Mouse (Mus musculus) forebrain, postnatal 0 days (tissue): Measurements from ENCODE around the gene Olfr1380. TPM values are rescaled to one million over a fixed set of nuclear protein-coding genes. Genes with fewer than 3 reads are reported as not detected.
"Not testable (repeated sequence)": the region's sequence is repeated elsewhere in the genome, so short reads cannot be mapped to it uniquely, and the experiment has no call there.

Experiments
- ATAC-seq: fragments of 200-750 bp; cut with Nextera tagmentation; 2 replicates; pipeline ENCODE4 v1.8.0; 2017; ENCODE audit warnings: mild to moderate bottlenecking, moderate library complexity
- DNase-seq: peaks from one replicate; pipeline ENCODE4 v3.0.0-alpha.2; 2015
- H3K27ac ChIP-seq: fragments of 300-500 bp; sonication (generic); 2 replicates; pipeline ENCODE4 v1.5.1; 2014; ENCODE audit warnings: low read depth, mild to moderate bottlenecking, antibody characterized with exemption, low read length, moderate library complexity, mixed read lengths
- H3K27me3 ChIP-seq: fragments of 300-500 bp; sonication (generic); 2 replicates; pipeline ENCODE4 v1.6.1; 2014; ENCODE audit warnings: mild to moderate bottlenecking, low read length, mixed read lengths; ENCODE audit not compliant: insufficient read depth
- H3K36me3 ChIP-seq: fragments of 300-500 bp; sonication (generic); 2 replicates; pipeline ENCODE4 v1.6.1; 2014; ENCODE audit warnings: mild to moderate bottlenecking, moderate library complexity; ENCODE audit not compliant: insufficient read depth
- H3K4me1 ChIP-seq: fragments of 300-500 bp; sonication (generic); 2 replicates; pipeline ENCODE4 v1.6.1; 2014; ENCODE audit warnings: antibody characterized with exemption; ENCODE audit not compliant: insufficient read depth
- H3K4me2 ChIP-seq: fragments of 300-500 bp; sonication (generic); 2 replicates; pipeline ENCODE4 v1.6.1; 2014; ENCODE audit warnings: low read depth, mild to moderate bottlenecking, moderate library complexity
- H3K4me3 ChIP-seq: fragments of 300-500 bp; sonication (generic); 2 replicates; pipeline ENCODE4 v1.5.1; 2014; ENCODE audit warnings: low read depth, low read length, mixed read lengths
- H3K9ac ChIP-seq: fragments of 300-500 bp; sonication (generic); 2 replicates; pipeline ENCODE4 v1.6.1; 2014; ENCODE audit warnings: mild to moderate bottlenecking
- H3K9me3 ChIP-seq: fragments of 300-500 bp; sonication (generic); 2 replicates; pipeline ENCODE4 v1.6.1; 2016; ENCODE audit warnings: low read length
- CTCF ChIP-seq: sonication (generic); IDR thresholded peaks from 2 replicates; pipeline ENCODE4 v1.5.1; 2016; ENCODE audit warnings: antibody characterized with exemption, control low read depth, low read depth
- WGBS: fragments of 180-500 bp; shearing (Covaris S2); extraction: QIAGEN DNeasy Blood & Tissue Kit; methylation state at CpG from one replicate; pipeline ENCODE4 v1.1.7; 2014; 5-methylcytosine and 5-hydroxymethylcytosine counted together
- polyA plus RNA-seq: library from polyadenylated mRNA; unstranded; fragments of >200 nt; fragmentation: Nextera tagmentation; extraction: Ambion mirVana; gene quantifications from 2 replicates; pipeline ENCODE4 v1.2.1, GENCODE M21; 2015
- total RNA-seq: library from RNA; depleted of rRNA; stranded (reverse); fragments of >200 nt; gene quantifications from 2 replicates; pipeline ENCODE4 v1.2.3, GENCODE M21; 2014; rRNA removed

The Olfr1380 gene
- not detected in 2 replicates for total RNA-seq
- not detected in 2 replicates for polyA plus RNA-seq

- not testable (repeated sequence) for ATAC-seq, H3K36me3 ChIP-seq, H3K27ac ChIP-seq, H3K4me2 ChIP-seq, DNase-seq, H3K4me1 ChIP-seq, H3K4me3 ChIP-seq, H3K27me3 ChIP-seq, H3K9ac ChIP-seq, H3K9me3 ChIP-seq
- WGBS, result 62% methylated on average over 5 of the region's 5 CpGs
Measured at GRCm38 (mm10) chr11:49556578-49556977, at the start of gene Olfr1380. Gene Olfr1380, plus strand, starts transcription at chr11:49556878.

- no peaks in the 10 kb centered on the region for H3K36me3 ChIP-seq
- H3K4me1 ChIP-seq, result no peaks in the 10 kb centered on the region
- ATAC-seq (no peak), DNase-seq (no peak)
- H3K9ac ChIP-seq, result no peak overlapping the region
- H3K27ac ChIP-seq, result no peak overlapping the region
- 74% methylated on average over 5 of the region's 5 CpGs for WGBS
- H3K9me3 ChIP-seq, result no peaks in the 10 kb centered on the region
- H3K27me3 ChIP-seq, result no peaks in the 10 kb centered on the region
- TF ChIP-seq CTCF, result no peak
- H3K4me3 ChIP-seq, result no peak overlapping the region
- no peak overlapping the region for H3K4me2 ChIP-seq
Measured at GRCm38 (mm10) chr11:49518086-49518485, 38.6 kb upstream of the Olfr1380 start.

GRCm38 (mm10) chr11:49519348-49519747 lies 37.3 kb upstream of the Olfr1380 start, which contains the start of gene Olfr1383:
Gene Olfr1383, plus strand, starts transcription at chr11:49519648.
- Histone ChIP-seq H3K9ac (no peak within 1 kb of the TSS), H3K27me3 (no peaks in the 10 kb centered on the region), H3K4me3 (no peak within 1 kb of the TSS), H3K4me1 (no peaks in the 10 kb centered on the region), H3K36me3 (no peaks in the 10 kb centered on the region), H3K9me3 (no peaks in the 10 kb centered on the region), H3K4me2 (no peak within 1 kb of the TSS), H3K27ac (no peak within 1 kb of the TSS)
- ATAC-seq (no peak), DNase-seq (no peak)
- TF ChIP-seq CTCF, result no peak

DNA sequence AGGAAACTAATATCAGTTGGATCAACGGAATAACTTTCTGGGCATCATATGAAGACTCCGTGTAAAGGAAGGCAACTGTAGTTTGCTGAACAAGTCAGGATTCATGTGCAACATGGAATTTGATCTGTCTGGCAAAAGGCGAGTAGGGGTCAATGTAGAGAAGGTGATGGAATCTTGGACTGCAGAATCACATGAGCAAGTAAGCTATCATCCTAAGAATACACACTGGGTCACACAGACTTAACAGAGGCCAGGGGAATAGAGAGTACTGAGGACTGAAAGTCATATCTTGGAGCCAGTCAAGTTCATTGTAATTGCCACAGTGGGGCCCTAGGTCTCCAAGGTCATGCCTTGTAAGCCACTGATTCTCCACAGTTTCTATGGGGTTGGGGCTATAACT lies 28.7 kb upstream of the Olfr1380 start, which contains the start of gene Olfr1382:
Olfr1382 (plus strand) TSS at position 301 of the 400 bp plus-strand sequence.
- Histone ChIP-seq H3K4me2 (no peak within 1 kb of the TSS), H3K4me3 (no peak within 1 kb of the TSS), H3K36me3 (no peaks in the 10 kb centered on the region), H3K27ac (no peak within 1 kb of the TSS), H3K9me3 (no peaks in the 10 kb centered on the region), H3K27me3 (no peaks in the 10 kb centered on the region), H3K9ac (no peak within 1 kb of the TSS), H3K4me1 (no peaks in the 10 kb centered on the region)
- ATAC-seq (no peak), DNase-seq (no peak)
- TF ChIP-seq CTCF, result no peak
- 88% methylated on average over 3 of the region's 3 CpGs for WGBS

DNA sequence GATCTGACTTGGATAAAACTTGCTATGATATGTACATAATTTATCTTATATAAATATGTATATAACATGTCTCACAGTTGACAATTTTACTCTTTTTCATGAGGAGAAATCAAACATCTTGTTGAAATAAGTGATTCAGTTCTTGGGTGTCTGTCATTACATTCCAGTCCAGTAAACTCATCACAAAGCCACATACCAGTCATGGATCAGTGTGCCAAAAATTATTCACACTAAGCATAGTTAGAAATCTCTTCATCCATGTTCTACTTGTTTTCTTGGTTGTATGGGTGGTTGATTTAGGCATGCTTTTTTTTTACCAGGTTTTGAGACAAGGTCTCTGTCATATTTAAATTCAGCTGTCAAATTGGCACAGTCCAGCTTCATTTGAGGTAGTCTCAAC lies 23.9 kb upstream of the Olfr1380 start:
- H3K4me3 ChIP-seq, result no peak overlapping the region
- TF ChIP-seq CTCF, result no peak
- H3K4me1 ChIP-seq, result no peaks in the 10 kb centered on the region
- H3K36me3 ChIP-seq, result no peaks in the 10 kb centered on the region
- no peak for ATAC-seq
- no peak overlapping the region for H3K9ac ChIP-seq
- no peaks in the 10 kb centered on the region for H3K27me3 ChIP-seq
- H3K9me3 ChIP-seq, result no peaks in the 10 kb centered on the region
- H3K4me2 ChIP-seq, result no peak overlapping the region
- H3K27ac ChIP-seq, result no peak overlapping the region
- no peak for DNase-seq

DNA sequence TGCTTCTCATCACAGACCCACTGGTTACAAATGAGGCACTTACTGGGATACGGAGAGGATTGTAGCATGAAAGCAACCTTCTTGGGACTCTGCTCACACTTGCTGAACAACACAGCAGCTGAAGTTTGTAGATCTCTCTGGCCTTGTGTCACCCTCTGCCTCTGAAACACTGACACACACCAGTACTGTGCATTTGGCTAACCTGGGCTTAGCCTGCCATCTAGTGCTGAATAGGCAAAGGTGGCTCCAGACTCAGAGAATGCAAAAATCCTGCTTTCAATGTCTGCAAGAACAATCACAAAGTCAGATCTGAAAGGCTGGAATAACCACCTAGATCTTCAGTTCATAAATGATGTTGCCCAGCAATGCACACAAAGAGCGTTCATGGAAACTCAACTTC lies 20.0 kb upstream of the Olfr1380 start:
- peak; percentile 65 for TF ChIP-seq CTCF
- not testable (repeated sequence) for H3K36me3 ChIP-seq, H3K9me3 ChIP-seq, H3K4me1 ChIP-seq, H3K9ac ChIP-seq, H3K4me3 ChIP-seq, H3K4me2 ChIP-seq, H3K27me3 ChIP-seq, H3K27ac ChIP-seq
- DNase-seq (peak; percentile 50), ATAC-seq (peak; percentile 84)
- WGBS, result 83% methylated on average over 2 of the region's 2 CpGs

GRCm38 (mm10) chr11:49543149-49543548 lies 13.5 kb upstream of the Olfr1380 start, which contains the start of gene Olfr1381:
Gene Olfr1381, plus strand, starts transcription at chr11:49543449.
- not testable (repeated sequence) for H3K4me3 ChIP-seq, ATAC-seq, H3K4me2 ChIP-seq, H3K36me3 ChIP-seq, H3K4me1 ChIP-seq, H3K9me3 ChIP-seq, H3K9ac ChIP-seq, DNase-seq, H3K27ac ChIP-seq, H3K27me3 ChIP-seq
- WGBS, result 69% methylated on average over 3 of the region's 3 CpGs

GRCm38 (mm10) chr11:49554033-49554432 lies 2.6 kb upstream of the Olfr1380 start:
- not testable (repeated sequence) for H3K36me3 ChIP-seq, ATAC-seq, H3K27ac ChIP-seq, H3K4me2 ChIP-seq, H3K9me3 ChIP-seq, H3K9ac ChIP-seq, H3K4me3 ChIP-seq, H3K4me1 ChIP-seq, H3K27me3 ChIP-seq
- TF ChIP-seq CTCF, result peak; percentile 44
- 91% methylated on average over 3 of the region's 3 CpGs for WGBS
- peak; percentile 4 for DNase-seq
